Mouse (Mus musculus) stomach, postnatal 0 days (tissue): ENCODE measurements at regions not wholly inside any gene's neighbourhood (a gene's known extent, or its start where the extent isn't known, plus 50 kb on each side); places are given as distances from the start of the nearest gene placed in this dataset.

Experiments used
- ATAC-seq: fragments of 200-750 bp; cut with Nextera tagmentation; 2 replicates; pipeline ENCODE4 v1.8.0; 2017; ENCODE audit not compliant: low FRiP score, low TSS enrichment
- DNase-seq: peaks from one replicate; pipeline ENCODE4 v3.0.0-alpha.2; 2016; ENCODE audit warnings: low spot score
- H3K27ac ChIP-seq: fragments of 300-500 bp; sonication (generic); replicated peaks from 2 replicates; pipeline ENCODE4 v1.5.1; 2014; ENCODE audit warnings: mild to moderate bottlenecking, control low read depth
- H3K27me3 ChIP-seq: fragments of 300-500 bp; sonication (generic); 2 replicates; pipeline ENCODE4 v1.6.1; 2014; ENCODE audit warnings: low read length; ENCODE audit not compliant: control insufficient read depth, insufficient read depth
- H3K36me3 ChIP-seq: fragments of 300-500 bp; sonication (generic); 2 replicates; pipeline ENCODE4 v1.6.1; 2014; ENCODE audit warnings: low read length, mixed read lengths; ENCODE audit not compliant: control insufficient read depth, insufficient read depth
- H3K4me1 ChIP-seq: fragments of 300-500 bp; sonication (generic); replicated peaks from 2 replicates; pipeline ENCODE4 v1.6.1; 2014; ENCODE audit warnings: antibody characterized with exemption; ENCODE audit not compliant: control insufficient read depth, insufficient read depth
- H3K4me2 ChIP-seq: fragments of 300-500 bp; sonication (generic); replicated peaks from 2 replicates; pipeline ENCODE4 v1.6.1; 2014; ENCODE audit warnings: low read depth, mild to moderate bottlenecking, control low read depth, moderate library complexity
- H3K4me3 ChIP-seq: fragments of 300-500 bp; sonication (generic); 2 replicates; pipeline ENCODE4 v1.5.1; 2014; ENCODE audit warnings: low read depth, low read length, control low read depth
- H3K9ac ChIP-seq: fragments of 300-500 bp; sonication (generic); 2 replicates; pipeline ENCODE4 v1.6.1; 2014; ENCODE audit warnings: mild to moderate bottlenecking, low read length, control low read depth, mixed read lengths
- H3K9me3 ChIP-seq: fragments of 300-500 bp; sonication (generic); 2 replicates; pipeline ENCODE4 v1.6.1; 2016; ENCODE audit warnings: low read length; ENCODE audit not compliant: control insufficient read depth
- CTCF ChIP-seq: IDR thresholded peaks from 2 replicates; pipeline ENCODE4 v1.5.1; 2016; ENCODE audit warnings: antibody characterized with exemption, low read depth, mild to moderate bottlenecking, moderate library complexity
- EP300 ChIP-seq: optimal IDR thresholded peaks from 2 replicates; pipeline ENCODE3; 2016; ENCODE audit warnings: antibody characterized with exemption
- whole genome bisulfite sequencing: fragments of 180-500 bp; shearing (Covaris S2); extraction: QIAGEN DNeasy Blood & Tissue Kit; methylation state at CpG from one replicate; pipeline ENCODE4 v1.1.7; 2014; 5-methylcytosine and 5-hydroxymethylcytosine counted together

DNA sequence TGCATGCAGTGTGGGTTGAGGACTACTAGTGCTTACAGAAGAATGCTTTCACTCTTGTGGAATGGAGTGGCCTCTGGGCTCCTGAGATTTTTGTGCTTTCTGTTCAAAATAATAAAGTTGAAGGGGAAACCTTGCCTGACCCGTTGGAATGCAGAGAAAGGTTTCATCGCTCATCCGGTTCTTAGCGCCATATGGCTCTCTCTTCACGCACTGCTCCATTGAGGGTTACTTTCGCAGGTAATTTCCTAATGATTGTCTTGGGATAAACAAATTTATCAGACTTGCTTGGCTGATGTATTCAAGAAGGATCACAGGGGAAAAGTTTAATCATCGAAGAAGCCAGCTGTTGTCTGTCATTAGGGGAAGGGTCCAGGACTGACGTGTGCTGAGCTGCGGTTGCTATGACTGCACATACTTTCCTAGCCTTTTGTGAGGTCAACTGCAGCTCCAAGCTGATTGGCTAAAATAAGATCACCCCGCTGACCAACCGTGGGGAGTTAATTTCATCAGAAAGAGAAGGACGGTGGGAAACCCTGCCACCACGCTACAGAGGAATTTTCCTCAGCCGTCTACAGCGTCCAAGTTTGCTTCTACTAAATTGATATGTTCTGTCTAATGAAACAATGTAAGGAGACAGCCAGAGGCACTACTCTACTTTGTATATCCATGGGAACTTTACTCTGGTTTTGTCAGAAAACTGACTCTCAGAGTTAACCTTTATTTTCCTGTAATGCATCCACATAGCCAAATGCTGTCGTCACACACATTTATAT is 210.9 kb downstream of the Sox2 start:
- WGBS, result 43% methylated on average over 16 of the region's 16 CpGs
- Histone ChIP-seq H3K9ac (no peak overlapping the region), H3K9me3 (no peaks in the 10 kb centered on the region), H3K4me2 (peak overlapping the region; percentile 27; the same call in 1 of the 2 replicates), H3K27me3 (no peaks in the 10 kb centered on the region), H3K27ac (no peak overlapping the region), H3K36me3 (no peaks in the 10 kb centered on the region), H3K4me1 (no peaks in the 10 kb centered on the region), H3K4me3 (no peak overlapping the region)
- no peak for TF ChIP-seq EP300
- TF ChIP-seq CTCF, result no peak
- DNase-seq, result no peak
- ATAC-seq, result no peak

DNA sequence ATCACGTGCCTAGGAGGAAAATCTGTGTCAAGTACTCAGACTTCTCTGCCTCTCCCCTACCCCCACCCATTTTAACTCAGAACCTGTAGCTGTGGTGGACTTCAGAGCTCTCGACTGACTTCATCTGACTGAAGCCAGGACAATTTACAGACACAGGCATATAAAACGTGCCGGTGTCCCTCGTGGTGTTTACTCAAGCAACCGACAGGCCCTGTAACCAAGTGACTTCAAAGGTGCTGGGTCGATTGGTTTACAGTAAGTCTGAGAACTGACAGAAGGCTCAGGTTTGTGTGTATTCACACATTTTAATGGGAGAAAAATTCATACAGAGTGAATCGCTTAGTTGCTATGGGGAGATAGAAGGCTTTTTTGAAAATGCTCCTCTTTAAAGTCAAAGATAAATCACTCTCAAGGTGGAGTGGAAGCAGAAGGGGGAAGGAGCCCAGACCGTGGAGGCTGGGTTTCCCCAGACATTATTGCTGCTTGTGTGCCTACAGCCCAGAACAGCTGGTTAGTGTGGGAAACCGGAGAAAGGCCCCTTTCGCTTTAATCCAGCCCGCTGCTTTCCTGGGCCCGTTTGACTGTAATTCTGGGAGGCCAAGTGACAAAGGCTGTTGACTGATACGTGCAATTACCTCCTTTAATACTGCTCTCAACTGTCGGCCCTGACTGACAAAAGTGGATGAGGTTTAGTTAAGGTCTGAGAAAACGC is 218.6 kb downstream of the Sox2 start:
- Histone ChIP-seq H3K36me3 (no peaks in the 10 kb centered on the region), H3K4me1 (no peaks in the 10 kb centered on the region), H3K9ac (no peak overlapping the region), H3K27me3 (no peaks in the 10 kb centered on the region), H3K4me2 (no peak overlapping the region), H3K27ac (no peak overlapping the region), H3K4me3 (no peak overlapping the region), H3K9me3 (no peaks in the 10 kb centered on the region)
- TF ChIP-seq EP300 (no peak), CTCF (no peak)
- no peak for DNase-seq
- WGBS, result 22% methylated on average over 16 of the region's 16 CpGs
- no peak for ATAC-seq

DNA sequence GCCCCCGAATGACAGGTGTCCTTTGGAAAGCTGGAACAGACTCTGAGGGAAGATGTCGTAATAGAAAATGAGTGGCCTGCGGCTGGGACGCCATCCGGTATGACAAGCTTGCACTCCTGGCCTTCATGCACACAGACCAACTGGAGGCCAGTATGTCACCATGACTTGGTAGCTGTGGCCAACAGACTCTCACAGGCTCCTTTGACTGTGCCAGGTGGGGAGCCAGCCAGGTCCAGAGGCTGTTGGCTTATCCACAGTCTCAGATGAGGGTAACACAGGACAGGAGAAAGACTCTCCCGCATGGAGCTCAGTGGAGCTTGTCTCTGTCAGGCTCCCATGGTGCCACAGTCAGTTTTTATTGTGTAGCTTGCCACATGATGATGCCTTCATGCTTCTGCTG is 219.7 kb downstream of the Sox2 start:
- no peak for DNase-seq
- 86% methylated on average over 6 of the region's 6 CpGs for WGBS
- Histone ChIP-seq H3K4me3 (no peak overlapping the region), H3K36me3 (no peaks in the 10 kb centered on the region), H3K4me2 (no peak overlapping the region), H3K27ac (no peak overlapping the region), H3K9ac (no peak overlapping the region), H3K9me3 (no peaks in the 10 kb centered on the region), H3K4me1 (no peaks in the 10 kb centered on the region), H3K27me3 (no peaks in the 10 kb centered on the region)
- no peak for ATAC-seq
- no peak for TF ChIP-seq EP300
- no peak for TF ChIP-seq CTCF

DNA sequence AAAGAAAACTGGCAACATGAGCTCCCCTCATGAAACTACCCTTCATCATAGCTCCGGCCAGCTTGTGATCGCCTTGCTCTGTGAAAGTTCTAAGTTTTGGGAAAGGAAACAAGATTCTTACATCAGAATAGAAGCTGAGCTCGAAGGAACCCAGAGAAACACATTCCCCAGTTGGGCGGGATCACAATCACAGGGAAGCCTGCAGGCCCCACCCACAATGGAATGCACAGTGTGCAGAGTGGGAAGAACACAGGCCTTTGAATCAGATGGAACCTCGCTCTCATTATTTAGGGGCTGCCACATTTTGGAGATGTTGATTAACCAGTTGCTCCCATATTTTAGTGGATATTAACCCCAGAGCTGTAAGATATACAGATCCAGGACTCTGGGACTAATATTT is 234.9 kb downstream of the Sox2 start:
- H3K27me3 ChIP-seq, result no peaks in the 10 kb centered on the region
- no peaks in the 10 kb centered on the region for H3K9me3 ChIP-seq
- no peak overlapping the region; the same call in 1 of the 2 replicates for H3K27ac ChIP-seq
- no peaks in the 10 kb centered on the region; the same call in 1 of the 2 replicates for H3K4me1 ChIP-seq
- WGBS, result 48% methylated on average over 5 of the region's 5 CpGs
- peak; percentile 85 for ATAC-seq
- no peak for TF ChIP-seq EP300
- TF ChIP-seq CTCF, result no peak
- DNase-seq, result peak; percentile 53
- no peak overlapping the region for H3K9ac ChIP-seq
- H3K4me3 ChIP-seq, result no peak overlapping the region
- H3K36me3 ChIP-seq, result no peaks in the 10 kb centered on the region
- H3K4me2 ChIP-seq, result no peak overlapping the region

DNA sequence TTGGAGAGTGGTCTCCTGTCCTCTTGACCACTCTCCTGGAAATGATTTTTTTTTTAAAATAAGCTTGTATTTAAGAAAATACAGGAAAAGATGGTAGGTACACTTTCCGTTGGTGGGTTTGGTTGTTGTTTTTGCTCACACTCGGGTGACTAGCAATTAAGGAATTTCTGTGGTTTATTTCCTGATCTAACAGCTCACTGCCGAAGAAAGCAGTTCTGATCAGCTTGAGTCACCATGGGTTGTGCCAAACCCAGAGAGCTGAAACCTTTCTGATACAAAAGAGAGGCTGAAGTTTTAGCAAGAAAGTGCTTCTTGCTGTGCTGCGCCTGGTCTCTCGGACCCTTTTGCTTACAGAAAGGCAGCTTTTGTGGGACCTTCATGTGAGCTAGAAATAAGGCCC is 243.2 kb downstream of the Sox2 start:
- peak; percentile 47; the same call in 1 of the 2 replicates for ATAC-seq
- H3K27me3 ChIP-seq, result no peaks in the 10 kb centered on the region
- H3K36me3 ChIP-seq, result no peaks in the 10 kb centered on the region
- DNase-seq, result no peak
- no peaks in the 10 kb centered on the region for H3K9me3 ChIP-seq
- H3K9ac ChIP-seq, result no peak overlapping the region
- WGBS, result 73% methylated on average over 5 of the region's 5 CpGs
- H3K4me1 ChIP-seq, result no peaks in the 10 kb centered on the region; the same call in 1 of the 2 replicates
- no peak overlapping the region for H3K4me2 ChIP-seq
- H3K27ac ChIP-seq, result no peak overlapping the region
- no peak overlapping the region for H3K4me3 ChIP-seq
- TF ChIP-seq CTCF, result no peak
- TF ChIP-seq EP300, result no peak

DNA sequence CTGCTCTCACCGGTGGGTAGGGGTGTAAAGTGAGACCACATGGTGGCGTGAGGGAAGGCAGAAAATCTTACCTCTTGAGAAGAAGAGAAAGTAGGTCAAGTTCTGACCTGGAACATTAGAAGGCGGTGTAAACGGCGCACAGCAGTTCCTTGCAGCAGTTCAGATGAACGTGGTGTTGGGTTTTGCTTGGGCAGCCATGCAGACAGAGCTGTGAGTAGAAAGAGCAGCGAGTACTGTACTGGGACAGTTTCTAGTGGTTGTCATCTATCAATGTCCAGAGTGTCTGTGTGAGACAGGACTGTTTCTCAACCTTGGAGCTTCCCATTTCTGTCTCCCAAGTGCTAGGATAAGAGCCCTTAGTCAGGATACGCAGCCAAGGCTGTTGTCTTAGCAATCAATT is 252.9 kb downstream of the Sox2 start:
- Histone ChIP-seq H3K4me1 (no peaks in the 10 kb centered on the region), H3K4me3 (no peak overlapping the region), H3K9ac (no peak overlapping the region), H3K27ac (no peak overlapping the region), H3K36me3 (no peaks in the 10 kb centered on the region), H3K9me3 (no peaks in the 10 kb centered on the region), H3K4me2 (no peak overlapping the region), H3K27me3 (no peaks in the 10 kb centered on the region)
- DNase-seq (no peak), ATAC-seq (no peak)
- no peak for TF ChIP-seq CTCF
- TF ChIP-seq EP300, result no peak
- WGBS, result 89% methylated on average over 8 of the region's 8 CpGs
